Mouse (Mus musculus) heart, adult 2 months (tissue): ENCODE measurements at regions not wholly inside any gene's neighbourhood (a gene's known extent, or its start where the extent isn't known, plus 50 kb on each side); places are given as distances from the start of the nearest gene placed in this dataset.

Experiments used
- CTCF ChIP-seq: fragments of 200-600 bp; IDR thresholded peaks from 2 replicates; pipeline ENCODE4 v1.8.1; 2022; ENCODE audit warnings: antibody characterized with exemption, mild to moderate bottlenecking, moderate library complexity
- EP300 ChIP-seq: fragments of 200-500 bp; IDR thresholded peaks from 2 replicates; pipeline ENCODE4 v1.6.1; 2011; ENCODE audit warnings: low read depth, low read length, control low read depth; ENCODE audit not compliant: insufficient read depth
- POLR2A ChIP-seq: fragments of 200-500 bp; IDR thresholded peaks from 2 replicates; pipeline ENCODE4 v1.6.1; 2011; ENCODE audit warnings: mild to moderate bottlenecking, low read depth, low read length, control low read depth; ENCODE audit not compliant: insufficient read depth

GRCm38 (mm10) chr15:21885181-21885580, 663.6 kb upstream of the Cdh18 start:
- TF ChIP-seq CTCF = peak; percentile 79
- no peak for TF ChIP-seq EP300
- no peak for TF ChIP-seq POLR2A
